Mouse (Mus musculus) T-helper 17 cell (primary cell): Measurements from ENCODE around the gene Cdkn1a.
"Not testable (repeated sequence)": the region's sequence is repeated elsewhere in the genome, so short reads cannot be mapped to it uniquely, and the experiment has no call there.

Experiments used
- in situ Hi-C, 2 experiments: fragments of 300-600 bp; cut with MboI, MseI; formaldehyde crosslinking; loops; 1 replicate in 1 of 2; 2 replicates in 1 of 2; pipeline ENCODE4 v1.15.1; 2025; ENCODE audit warnings: high pct_unique_total_duplicates in 2 of 2

Gene Cdkn1a

DNA sequence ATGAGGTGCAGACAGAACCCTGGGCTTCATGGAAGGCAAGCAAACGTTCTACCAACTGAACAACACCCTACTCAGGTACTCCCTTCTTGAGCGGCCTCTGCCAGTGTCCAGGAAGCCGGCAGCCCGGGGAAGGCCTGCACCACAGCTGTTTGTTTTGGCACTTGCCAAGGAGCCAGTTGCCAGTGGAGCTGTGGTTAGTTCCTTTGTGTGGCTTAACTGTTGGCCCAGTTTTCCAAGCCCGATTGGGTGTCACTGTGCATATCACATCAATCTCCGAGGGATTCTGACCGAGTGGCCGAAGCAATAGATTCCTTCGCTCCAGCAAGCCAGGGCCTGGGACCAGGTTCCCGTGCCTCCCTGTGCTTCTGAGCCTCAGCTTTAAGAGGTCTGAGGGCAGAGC lies 32.8 kb upstream of the Cdkn1a start:
- in situ Hi-C loops = no loop called here

DNA sequence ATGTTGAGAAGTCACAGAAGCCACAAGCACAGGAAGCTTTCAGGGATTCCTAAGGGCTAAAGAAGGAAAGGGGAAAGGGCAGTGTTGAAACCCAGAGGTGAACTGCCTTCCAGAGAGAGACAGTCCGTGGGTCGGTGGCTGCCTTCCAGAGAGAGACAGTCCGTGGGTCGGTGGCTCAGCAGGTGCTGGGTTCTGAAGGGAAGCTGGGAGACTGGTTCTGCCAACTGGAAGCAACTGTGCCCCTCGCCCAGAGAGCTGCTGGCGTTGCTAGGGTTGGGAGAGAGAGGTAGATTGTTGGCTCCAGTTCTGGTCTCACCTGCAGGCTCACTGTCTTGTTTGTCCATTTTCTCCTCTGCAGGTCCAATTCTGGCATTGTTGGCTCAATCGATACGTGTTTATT lies 32.3 kb upstream of the Cdkn1a start:
- in situ Hi-C loops = no loop called here

DNA sequence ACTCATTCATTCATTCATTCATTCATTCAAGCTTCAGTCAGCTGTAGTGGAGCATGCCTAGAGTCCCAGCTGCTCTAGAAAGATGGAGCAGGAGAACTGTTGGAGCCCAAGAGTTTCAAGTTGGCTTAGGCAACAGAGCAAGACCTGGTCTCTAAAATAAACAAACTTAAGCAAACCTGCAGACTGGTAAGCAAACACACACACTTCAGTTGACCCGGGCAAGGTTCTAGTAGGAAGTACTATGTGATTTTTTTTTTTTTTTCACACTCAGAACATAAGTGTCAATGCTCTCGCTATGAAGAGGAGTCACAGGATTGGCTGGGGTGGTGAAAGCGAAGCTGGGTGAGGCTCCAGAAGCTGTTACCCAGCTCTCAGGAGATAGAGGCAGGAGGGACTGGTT lies 31.2 kb upstream of the Cdkn1a start:
- in situ Hi-C loops = no loop called here

DNA sequence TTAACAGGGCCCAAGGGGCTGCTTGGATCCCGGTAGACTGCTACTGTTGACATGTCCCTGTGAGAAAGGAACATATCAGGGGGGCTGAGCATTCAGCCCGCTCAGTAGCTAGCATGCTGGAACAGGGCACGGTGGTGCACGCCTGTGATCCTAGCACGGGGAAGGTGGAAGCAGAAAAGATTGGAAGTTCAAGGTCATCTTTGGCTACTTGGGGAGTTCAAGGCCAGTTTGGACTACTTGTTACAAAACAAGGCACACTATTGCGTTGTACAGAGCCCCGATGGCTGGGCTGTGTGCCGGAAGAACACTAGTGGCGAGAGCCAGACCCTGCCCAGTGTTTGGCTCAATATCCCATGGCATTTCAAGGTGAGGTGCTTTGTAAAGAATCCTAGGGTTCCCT lies 29.8 kb upstream of the Cdkn1a start:
- in situ Hi-C loops = no loop called here

DNA sequence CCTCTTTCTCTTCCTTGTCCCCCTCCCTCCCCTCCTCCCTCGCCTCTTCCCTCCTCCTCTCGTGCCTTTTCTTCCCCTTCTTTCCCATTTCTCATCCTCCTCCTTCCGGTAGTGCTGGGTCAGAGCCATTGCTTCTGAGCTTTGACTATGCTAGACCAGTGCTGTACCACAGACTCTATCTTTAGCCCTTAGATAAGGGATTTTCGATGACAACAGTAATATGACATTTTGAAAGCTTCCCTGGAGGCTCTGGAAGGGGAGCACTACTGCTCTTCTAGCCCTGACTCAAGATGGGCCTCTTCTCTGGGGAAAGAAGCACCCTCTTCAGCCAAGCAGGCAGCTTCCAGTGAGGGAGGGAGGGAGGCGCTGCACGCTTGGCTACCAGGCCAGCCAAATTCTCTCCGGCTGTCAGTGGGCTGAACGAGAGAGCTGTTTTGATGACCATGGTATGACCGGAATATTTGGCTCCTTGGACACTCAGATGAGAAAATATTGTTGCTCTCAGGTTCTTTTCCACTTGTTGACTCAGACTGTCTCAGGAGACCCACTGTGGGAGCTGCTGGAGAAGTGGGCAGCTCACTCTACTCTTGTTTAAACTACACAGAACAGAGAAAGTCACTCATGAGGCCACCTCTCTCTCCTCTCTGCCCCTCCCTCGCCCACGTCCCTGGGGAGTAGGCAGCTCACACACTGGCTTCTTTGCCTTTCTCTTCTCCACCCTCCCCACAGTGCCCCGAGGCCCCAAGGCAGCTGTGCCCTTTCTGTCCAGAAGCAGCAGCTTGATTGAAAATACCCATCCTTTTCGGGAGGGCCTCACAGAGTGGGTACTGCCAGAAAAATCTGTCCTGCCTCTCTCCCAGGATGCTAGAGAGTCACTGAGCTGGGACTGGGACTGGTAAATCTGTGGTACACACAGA lies 28.4 kb upstream of the Cdkn1a start:
- in situ Hi-C loops = no loop called here

DNA sequence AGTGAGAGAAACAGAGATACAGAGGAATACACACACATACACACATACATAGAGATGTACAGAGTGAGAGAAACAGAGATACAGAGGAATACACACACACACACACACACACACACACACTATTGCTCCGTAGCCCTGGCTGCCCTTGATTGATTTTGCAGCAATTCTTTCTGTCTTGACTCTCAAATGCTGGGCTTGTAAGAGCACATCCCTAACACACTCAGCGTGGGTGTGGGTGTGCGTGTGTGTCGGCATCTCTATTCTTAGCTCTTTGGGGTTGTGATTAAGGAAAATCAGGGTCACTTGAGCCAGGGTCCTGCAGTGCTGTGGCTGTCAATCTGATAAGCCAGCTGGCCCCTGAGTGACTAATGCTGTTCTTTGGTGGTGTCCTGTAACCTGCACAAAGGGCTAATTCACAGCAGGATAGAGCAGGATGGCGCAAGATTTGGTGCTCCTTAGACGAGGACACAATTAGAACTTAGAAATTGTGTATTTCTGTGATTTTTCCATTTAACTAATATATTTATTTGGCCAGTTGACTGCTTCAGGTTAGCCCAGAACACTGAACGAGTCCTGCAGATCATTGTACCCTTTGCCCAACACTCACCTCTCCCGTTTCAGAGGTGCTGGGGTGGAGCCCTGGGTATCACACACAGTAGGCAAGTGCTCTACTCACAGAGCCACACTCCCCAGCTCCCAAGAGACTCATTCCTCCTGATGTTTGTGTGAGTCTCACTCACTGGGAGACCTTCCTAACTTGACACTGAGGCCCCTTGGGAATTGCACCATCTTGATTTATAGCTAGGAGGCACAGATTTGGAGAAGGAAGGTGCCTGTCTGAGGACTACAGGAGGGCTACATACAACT lies 27.4 kb upstream of the Cdkn1a start:
- in situ Hi-C loops = no loop called here

DNA sequence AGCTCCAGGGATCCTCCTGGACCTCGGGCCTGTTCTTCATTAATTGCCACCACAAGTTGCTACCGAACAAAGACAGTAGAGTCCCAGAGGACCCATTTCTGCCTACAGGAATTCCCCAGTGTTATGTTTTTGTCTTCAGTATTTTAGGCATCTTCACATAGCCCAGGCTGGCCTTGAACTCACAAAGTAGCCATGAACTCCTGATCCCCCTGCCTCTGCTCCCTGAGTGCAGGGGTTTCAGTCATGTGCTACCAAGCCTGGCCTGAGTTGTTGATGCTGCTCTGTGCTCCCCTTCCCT lies 26.8 kb upstream of the Cdkn1a start:
- in situ Hi-C loops = no loop called here

DNA sequence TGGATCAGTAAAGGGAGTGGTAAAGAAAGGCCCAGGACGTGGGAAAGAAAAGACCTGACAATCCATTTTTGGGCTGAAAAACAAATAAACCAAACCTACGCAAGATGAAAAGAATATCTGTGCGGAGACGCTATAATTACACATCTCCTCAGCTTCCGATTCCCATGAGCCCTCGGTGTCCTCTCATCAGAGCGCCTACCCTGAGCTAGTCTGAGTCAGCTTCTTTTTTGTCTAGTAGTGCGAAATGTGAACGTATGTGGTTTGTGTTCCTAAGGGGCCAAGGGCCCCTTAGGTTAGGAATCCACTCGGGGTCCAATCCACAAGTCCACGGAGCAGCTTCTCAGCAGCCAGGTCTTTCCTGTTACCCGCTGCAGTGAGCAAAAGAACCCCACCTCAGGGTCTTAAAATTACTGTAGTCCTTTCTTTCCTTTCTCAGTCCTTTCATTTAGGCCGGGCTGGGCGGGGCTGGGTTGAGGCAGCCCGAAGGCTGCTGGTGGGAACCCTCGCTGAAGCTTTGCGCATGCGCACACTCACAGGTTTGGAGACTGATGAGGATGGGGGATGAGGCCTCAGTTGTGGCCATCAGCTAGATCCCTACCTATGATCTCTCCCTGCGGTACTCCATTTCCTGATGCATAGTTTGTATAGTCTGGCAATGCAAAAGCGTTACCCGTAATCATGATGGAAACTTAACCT lies 25.4 kb upstream of the Cdkn1a start:
- in situ Hi-C loops = no loop called here

DNA sequence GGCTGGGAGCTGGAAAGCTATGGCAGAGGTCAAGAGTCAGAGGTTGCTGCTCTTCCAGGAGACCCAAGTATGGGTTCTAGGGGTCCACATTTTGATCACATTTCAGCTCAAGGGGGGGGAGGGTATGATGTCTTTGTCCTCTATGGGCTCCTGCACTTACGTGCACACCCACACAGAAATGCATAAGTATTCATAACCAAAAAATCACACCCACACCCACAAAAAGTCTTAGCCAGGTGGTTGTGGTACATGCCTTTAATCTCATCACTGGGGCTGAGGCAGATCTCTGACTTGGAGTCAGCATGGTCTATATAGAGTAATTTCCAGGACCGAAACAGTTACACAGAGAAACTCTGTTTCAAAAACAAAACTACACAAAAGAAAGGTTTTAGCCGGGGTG lies 24.8 kb upstream of the Cdkn1a start:
- in situ Hi-C loops = no loop called here

DNA sequence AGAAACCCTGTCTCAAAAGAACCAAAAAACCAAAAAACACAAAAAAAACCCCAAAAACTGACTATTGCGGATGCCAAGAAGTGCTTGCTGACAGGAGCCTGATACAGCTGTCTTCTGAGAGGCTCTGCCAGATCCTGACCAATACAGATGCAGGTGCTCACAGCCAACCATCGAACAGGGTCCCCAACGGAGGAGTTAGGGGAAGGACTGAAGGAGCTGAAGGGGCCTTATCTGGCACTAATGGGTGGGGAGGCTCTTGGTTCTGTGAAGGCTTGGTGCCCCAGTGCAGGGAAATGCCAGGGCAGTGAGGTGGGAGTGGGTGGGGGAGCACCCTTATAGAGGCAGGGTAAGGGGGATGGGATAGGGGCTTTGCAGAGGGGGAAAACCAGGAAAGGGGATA lies 23.4 kb upstream of the Cdkn1a start:
- in situ Hi-C loops = not testable (repeated sequence)

DNA sequence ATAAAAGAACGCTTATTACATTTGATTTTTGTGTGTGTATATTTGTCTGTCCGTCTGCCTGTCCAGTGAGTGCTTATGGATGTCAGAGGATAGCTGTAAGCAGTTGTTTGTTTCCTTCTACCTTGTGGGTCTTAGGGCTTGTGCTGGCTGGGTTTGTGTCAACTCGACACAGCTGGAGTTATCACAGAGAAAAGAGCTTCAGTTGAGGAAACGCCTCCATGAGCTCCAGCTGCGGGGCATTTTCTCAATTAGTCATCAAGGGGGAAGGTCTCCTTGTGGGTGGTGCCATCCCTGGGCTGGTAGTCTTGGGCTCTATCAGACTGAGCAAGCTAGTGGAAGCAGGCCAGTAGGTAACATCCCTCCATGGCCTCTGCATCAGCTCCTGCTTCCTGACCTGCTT lies 22.9 kb upstream of the Cdkn1a start:
- in situ Hi-C loops = no loop called here

DNA sequence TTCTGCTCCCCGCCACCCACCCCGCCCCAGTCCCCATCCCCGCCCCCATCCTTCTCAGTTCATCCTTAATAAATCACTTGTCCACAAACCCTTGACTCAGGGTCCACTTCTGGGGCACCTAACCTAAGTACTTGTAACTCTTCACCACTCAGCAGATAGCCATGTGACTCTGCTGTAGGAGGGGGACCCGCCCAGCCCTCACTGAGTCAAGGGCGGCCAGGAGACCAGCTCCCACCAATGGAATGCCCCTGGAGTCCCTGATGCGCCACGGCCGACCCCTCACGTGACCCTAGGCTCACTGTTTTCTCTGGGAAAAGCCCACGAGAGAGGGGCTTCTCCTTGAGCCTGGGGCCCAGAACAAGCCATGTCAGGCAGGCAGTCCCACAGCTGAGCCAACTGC lies 21.7 kb upstream of the Cdkn1a start:
- in situ Hi-C loops = no loop called here

DNA sequence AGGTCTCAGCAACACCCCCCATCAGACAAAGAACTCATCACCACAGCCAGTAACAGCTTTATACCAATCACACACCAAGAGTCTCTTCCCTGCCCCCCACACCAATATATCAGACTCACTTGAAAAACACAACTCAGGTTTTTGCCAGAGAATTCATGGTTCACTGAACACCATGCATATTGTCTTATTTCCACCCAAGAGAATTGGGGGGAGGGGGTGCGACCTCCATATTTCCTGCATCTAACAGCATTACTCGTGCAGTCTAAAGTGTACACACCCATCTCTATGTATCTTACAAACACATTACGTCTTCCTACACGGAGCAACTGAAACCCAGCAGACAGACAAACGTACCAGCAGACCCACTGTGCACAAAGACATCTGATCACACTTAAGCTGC lies 19.0 kb upstream of the Cdkn1a start:
- in situ Hi-C loops = no loop called here

DNA sequence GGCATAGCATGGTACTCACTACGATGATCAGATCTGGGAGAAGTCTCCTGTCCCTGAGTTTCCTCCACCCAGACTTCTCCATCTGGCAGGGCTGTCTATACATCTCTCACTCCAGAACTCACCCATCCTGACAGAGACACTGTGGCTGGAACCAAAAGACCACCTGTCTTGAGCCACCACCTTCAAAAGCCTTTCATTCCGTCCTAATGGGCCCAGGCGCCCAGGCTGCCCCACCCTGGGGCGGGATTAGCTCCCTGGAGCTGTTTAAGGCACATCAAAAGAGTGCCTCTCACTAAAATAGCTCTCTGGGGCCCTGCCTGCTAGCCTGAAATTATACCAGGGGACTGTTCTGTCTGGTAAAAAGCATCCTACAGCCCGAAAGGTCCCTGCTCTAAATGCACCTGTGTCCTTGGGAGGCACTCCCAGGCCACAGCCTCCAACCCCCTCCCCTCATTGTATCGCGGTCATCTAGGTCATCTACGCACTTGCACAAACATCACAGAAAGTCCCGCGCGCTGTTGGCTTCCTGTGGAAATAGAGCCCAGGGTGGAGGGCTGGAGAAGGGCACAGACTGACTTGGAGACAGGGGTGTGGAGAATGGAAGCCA lies 18.0 kb upstream of the Cdkn1a start:
- in situ Hi-C loops = no loop called here

DNA sequence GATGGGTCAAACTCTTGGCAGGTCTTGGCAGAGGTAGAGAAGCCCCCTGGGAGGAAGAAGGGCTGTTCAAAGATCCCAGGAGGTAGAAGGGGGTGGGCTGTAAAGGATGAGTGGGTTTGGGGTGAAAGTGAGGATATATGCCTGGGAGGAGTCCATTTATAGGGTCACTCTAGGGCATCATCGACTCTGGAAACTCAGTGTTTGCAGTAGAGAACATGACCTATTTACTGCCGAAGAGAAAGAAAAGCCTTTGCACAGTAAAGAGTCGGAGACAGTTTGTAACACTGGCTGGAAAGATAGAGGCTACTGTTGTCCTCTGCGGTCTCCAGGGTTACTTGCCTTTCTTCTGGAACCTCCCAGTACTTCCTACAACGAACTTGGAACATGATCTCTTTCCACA lies 17.5 kb upstream of the Cdkn1a start:
- in situ Hi-C loops = no loop called here

DNA sequence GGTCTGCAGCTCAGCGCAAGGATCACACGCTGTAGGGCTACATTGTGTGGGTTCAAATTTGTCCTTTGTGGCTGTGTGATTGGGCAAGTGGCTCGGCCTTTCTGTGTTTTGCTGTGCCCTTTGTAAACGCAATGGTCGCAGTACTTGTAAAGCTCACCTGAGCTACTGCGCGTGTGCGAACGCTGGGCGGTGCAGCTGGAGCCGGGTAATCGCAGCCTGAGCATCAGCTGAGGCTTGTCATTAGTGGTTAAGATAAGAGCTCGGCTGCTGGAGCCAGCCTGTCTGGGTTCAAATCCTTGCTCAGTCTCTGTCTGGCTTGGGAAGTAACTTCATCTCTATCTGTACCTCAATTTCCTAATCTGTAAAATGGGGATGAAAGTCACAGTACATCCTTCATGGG lies 16.7 kb upstream of the Cdkn1a start:
- in situ Hi-C loops = no loop called here

DNA sequence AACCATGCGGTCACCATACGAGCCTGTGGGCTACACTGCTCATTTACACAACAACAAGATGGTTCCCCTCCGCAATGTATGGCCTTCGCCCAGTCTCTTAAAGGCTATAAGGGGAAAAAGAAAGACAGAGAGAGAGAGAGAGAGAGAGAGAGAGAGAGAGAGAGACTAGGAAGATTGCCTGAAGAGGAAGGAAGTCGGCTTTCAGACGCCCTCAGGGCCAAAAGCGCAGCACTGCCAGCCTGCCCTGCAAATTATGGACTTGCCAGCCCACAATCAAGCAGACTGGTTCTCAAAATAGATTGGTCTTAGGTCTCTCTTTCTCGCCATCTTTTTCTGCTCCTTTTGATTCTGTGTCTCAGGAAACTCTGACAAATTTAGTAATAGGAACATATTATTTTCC lies 14.5 kb upstream of the Cdkn1a start:
- in situ Hi-C loops = no loop called here

DNA sequence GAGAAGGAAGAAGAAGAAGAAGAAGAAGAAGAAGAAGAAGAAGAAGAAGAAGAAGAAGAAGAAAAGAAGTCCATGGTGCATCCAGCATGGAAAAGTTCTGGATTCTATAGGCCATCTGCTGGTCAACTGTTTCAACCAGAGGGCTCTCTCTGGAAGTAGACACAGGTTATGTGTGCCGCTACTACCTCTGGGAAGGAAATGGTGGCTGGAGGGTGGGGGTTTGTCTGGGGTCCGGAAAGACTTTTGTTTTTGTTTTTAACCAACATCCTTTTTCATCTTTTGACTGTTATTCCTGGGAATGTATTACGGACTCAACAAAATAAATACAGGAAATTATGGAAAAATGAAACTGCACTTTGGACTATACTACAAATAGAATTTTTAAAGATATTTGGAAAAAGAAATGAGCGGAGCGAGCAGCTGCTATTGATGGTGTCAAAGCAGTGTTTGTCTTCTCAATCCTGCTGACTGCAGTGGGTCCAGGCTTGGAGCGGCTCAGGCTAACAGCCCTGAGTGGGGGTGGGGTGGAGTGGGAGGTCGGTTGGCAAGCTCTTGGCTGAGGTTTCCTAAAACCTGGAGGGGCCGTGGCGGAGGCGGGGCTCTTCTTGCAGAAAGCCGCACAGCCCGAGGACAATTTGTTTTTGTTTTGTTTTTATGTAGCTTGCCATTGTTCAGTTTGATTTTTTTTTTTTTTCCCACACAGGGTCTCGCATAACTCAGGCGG lies 12.8 kb upstream of the Cdkn1a start:
- in situ Hi-C loops = no loop called here

DNA sequence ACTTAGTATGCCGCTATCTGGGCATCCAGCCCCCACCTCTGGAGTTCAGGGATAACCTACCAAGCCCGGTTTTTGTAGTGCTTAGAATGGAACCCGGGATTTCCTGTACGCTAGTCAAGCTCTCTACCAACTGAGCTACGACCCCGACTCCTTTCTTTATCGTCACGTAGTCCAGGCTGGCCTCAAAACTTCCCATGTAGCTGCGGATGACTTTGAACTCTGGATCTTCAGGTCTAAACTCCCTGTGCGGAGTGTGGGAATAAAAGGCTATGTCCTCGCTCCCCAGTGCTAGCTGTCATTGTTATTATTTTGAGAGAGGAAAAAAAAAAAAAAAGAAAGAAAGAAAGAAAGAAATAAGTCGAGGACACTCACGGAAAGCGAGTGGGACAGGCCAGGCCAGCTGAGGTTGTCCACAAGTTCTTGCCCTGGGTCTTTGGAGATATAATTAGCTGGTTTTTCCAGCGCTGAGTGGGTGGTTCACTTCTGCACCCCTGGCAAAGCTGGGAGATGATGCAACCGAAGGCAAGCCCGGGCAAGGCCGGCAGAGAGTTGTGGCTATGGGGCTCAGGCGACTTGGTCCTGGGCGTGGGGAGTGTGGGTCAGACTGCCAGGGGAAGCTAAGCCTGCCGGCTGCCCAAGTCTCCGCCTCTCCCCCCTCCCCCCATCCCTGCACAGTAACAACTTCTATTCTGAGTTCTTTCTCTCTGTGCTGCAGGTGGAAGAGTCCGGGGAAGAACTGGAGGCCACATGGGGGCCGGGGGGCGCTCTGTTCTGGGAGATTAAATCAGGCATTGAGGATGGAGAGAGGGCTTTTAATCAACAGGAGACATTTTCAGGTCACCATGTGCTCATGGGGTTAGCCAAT lies 12.0 kb upstream of the Cdkn1a start:
- in situ Hi-C loops = no loop called here
